8 mouse cellular contexts compared by ENCODE assay signal in the genomic region with DNA sequence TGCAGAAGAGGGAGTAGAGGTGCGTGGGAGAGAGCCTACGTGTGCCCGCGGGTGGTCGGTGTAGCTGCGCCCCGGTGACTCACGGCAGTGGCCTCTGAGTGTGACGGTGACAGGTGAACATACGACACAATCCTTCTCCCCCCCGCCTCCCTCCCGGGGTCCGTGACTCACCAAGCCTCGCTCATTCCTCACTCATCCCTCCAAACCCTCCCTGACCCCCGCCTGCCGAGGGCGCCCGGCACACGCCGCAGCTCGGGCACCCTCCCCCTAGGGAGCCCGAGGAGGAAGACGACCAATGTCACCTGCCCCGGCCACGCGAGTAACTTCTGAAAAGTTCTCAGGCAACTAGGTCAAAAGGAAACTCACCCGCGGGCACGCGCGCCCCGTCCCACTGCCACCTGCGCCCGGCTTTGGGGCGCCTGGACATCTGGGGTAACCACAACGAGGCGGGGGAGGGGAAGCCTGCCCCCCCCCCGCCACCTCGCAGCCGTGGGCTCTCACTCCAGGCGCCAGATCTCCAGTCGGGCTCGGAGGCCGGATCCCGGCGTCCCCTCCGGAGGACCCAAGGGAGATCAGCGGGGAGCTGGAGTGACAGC. TPM values are rescaled to one million over a fixed set of nuclear protein-coding genes. Genes with fewer than 3 reads are reported as not detected.
DNase-seq lines count a peak whose midpoint lies in the region; ATAC-seq lines count a peak whose summit lies in the region.

No protein-coding gene starts in this region.

- H3K27me3 ChIP-seq in forebrain, embryonic 14.5 days (replicated peaks; ENCODE audit: control insufficient read depth, insufficient read depth, low read length): 0 out of 2 replicates have a peak, but pooled peaks cover 4% of the 10 kb centered on the region
- peaks cover 34% of the 10 kb centered on the region for H3K27me3 ChIP-seq in hindbrain, embryonic 13.5 days
- H3K27me3 ChIP-seq in liver, embryonic 12.5 days (replicated peaks): peaks cover 46% of the 10 kb centered on the region

- H3K9me3 ChIP-seq in forebrain, embryonic 14.5 days (replicated peaks; ENCODE audit: control insufficient read depth, low read length): no peaks in the 10 kb centered on the region
- no peaks in the 10 kb centered on the region for H3K9me3 ChIP-seq in hindbrain, embryonic 13.5 days
- no peaks in the 10 kb centered on the region for H3K9me3 ChIP-seq in liver, embryonic 12.5 days (replicated peaks)

- peak; percentile 30 to 49 for DNase-seq in layer of hippocampus, postnatal 10 days (ENCODE audit: low spot score in 2 of 2)
- no peak for DNase-seq in layer of hippocampus, postnatal 14 days (ENCODE audit: low spot score in 2 of 2)
- DNase-seq in adrenal gland, postnatal 10 days: peak; percentile 77
- DNase-seq in forebrain, embryonic 14.5 days (ENCODE audit: low spot score): no peak
- DNase-seq in thymus, postnatal 36 days: peak; percentile 81 to 89

- no peak overlapping the region for H3K27ac ChIP-seq in forebrain, embryonic 14.5 days (ENCODE audit: low read depth, low read length)
- H3K27ac ChIP-seq in hindbrain, embryonic 13.5 days: 0 out of 2 replicates have a peak overlapping the region, but pooled peaks have one; percentile 40
- peak overlapping the region; percentile 84 for H3K27ac ChIP-seq in liver, embryonic 12.5 days

- under 1% methylated on average over 40 of the region's 48 CpGs for WGBS in forebrain, embryonic 14.5 days
- 1% methylated on average over 47 of the region's 48 CpGs for WGBS in hindbrain, embryonic 13.5 days
- WGBS in liver, embryonic 12.5 days (ENCODE audit: insufficient replicate concordance): under 1% methylated on average over 48 of the region's 48 CpGs

- H3K4me1 ChIP-seq in forebrain, embryonic 14.5 days (ENCODE audit: control insufficient read depth, insufficient read depth, low read length): peaks cover 25% of the 10 kb centered on the region
- peaks cover 53% of the 10 kb centered on the region for H3K4me1 ChIP-seq in hindbrain, embryonic 13.5 days (replicated peaks)
- peaks cover 66% of the 10 kb centered on the region for H3K4me1 ChIP-seq in liver, embryonic 12.5 days

- H3K4me2 ChIP-seq in forebrain, embryonic 14.5 days (ENCODE audit: low read length): peak overlapping the region; percentile 92
- peak overlapping the region; percentile 89 for H3K4me2 ChIP-seq in hindbrain, embryonic 13.5 days
- H3K4me2 ChIP-seq in liver, embryonic 12.5 days: peak overlapping the region; percentile 99

- peak overlapping the region; percentile 66 for H3K9ac ChIP-seq in forebrain, embryonic 14.5 days (ENCODE audit: low read length)
- peak overlapping the region; percentile 70 for H3K9ac ChIP-seq in hindbrain, embryonic 13.5 days
- H3K9ac ChIP-seq in liver, embryonic 12.5 days: peak overlapping the region; percentile 73

- H3K36me3 ChIP-seq in forebrain, embryonic 14.5 days (ENCODE audit: control insufficient read depth, insufficient read depth, low read length): no peaks in the 10 kb centered on the region
- no peaks in the 10 kb centered on the region for H3K36me3 ChIP-seq in hindbrain, embryonic 13.5 days
- no peaks in the 10 kb centered on the region for H3K36me3 ChIP-seq in liver, embryonic 12.5 days

- peak overlapping the region; percentile 52 for H3K4me3 ChIP-seq in forebrain, embryonic 14.5 days (ENCODE audit: low read depth, low read length)
- peak overlapping the region; percentile 59 for H3K4me3 ChIP-seq in hindbrain, embryonic 13.5 days
- H3K4me3 ChIP-seq in liver, embryonic 12.5 days: peak overlapping the region; percentile 69

- no peak for ATAC-seq in forebrain, embryonic 14.5 days
- ATAC-seq in hindbrain, embryonic 13.5 days (ENCODE audit: low FRiP score): no peak
- ATAC-seq in liver, embryonic 12.5 days: no peak
- peak; percentile 7; the same call in 1 of the 2 replicates for ATAC-seq in monocyte, adult 5-6 weeks (replicated peaks; ENCODE audit: insufficient number of reproducible peaks, low FRiP score, low TSS enrichment, poor library complexity, severe bottlenecking)

RNA-seq across cellular contexts. Expression of gene Csrnp1, which starts 1.4 kb away (rescaled TPM):
- 10 to 100 TPM in 1 of 2 experiments, 1 to 10 TPM in 1; 9.9 to 10.4 TPM for total RNA-seq in layer of hippocampus, postnatal 10 days (2021)
- 10 to 100 TPM in 1 of 2 experiments, 1 to 10 TPM in 1; 8.9 to 11.9 TPM for total RNA-seq in layer of hippocampus, postnatal 14 days (2021)
- 10 to 100 TPM; 11.9 to 24.0 TPM for total RNA-seq in adrenal gland, postnatal 10 days (2021)
- polyA plus RNA-seq in forebrain, embryonic 14.5 days (2014; fragmentation: Nextera tagmentation; extraction: Ambion mirVana): 1.1 and 1.4 TPM in 2 replicates
- polyA plus RNA-seq in hindbrain, embryonic 13.5 days (2015; fragmentation: Nextera tagmentation; extraction: Ambion mirVana): 1.2 and 1.7 TPM in 2 replicates
- 1.5 and 1.9 TPM in 2 replicates for polyA plus RNA-seq in liver, embryonic 12.5 days (2016; fragmentation: Nextera tagmentation; extraction: Ambion mirVana)
- 46.8 to 67.3 TPM (median 52.6 TPM) in 3 replicates for total RNA-seq in monocyte, adult 5-6 weeks (2017)

RNA-seq across cellular contexts. Expression of gene Xirp1, which starts 40.3 kb away (rescaled TPM):
- total RNA-seq in layer of hippocampus, postnatal 10 days (2021): under 1 TPM; 0.07 to 0.09 TPM
- under 1 TPM; 0.14 to 0.41 TPM for total RNA-seq in layer of hippocampus, postnatal 14 days (2021)
- 1 to 10 TPM; 3.1 to 7.4 TPM for total RNA-seq in adrenal gland, postnatal 10 days (2021)
- not detected in 2 replicates for polyA plus RNA-seq in forebrain, embryonic 14.5 days (2014; fragmentation: Nextera tagmentation; extraction: Ambion mirVana)
- 0.04 and 0.09 TPM in 2 replicates for polyA plus RNA-seq in hindbrain, embryonic 13.5 days (2015; fragmentation: Nextera tagmentation; extraction: Ambion mirVana)
- 0.02 and 0.07 TPM in 2 replicates for polyA plus RNA-seq in liver, embryonic 12.5 days (2016; fragmentation: Nextera tagmentation; extraction: Ambion mirVana)
- total RNA-seq in monocyte, adult 5-6 weeks (2017): 0.76 to 2.0 TPM (median 1.7 TPM) in 3 replicates

RNA-seq across cellular contexts. Expression of gene Ttc21a, which starts 45.6 kb away (rescaled TPM):
- total RNA-seq in layer of hippocampus, postnatal 10 days (2021): 1 to 10 TPM; 1.3 to 2.9 TPM
- 1 to 10 TPM; 1.1 to 2.6 TPM for total RNA-seq in layer of hippocampus, postnatal 14 days (2021)
- total RNA-seq in adrenal gland, postnatal 10 days (2021): under 1 TPM; 0.21 to 0.33 TPM
- polyA plus RNA-seq in forebrain, embryonic 14.5 days (2014; fragmentation: Nextera tagmentation; extraction: Ambion mirVana): 0.29 and 0.74 TPM in 2 replicates
- 0.65 and 1.2 TPM in 2 replicates for polyA plus RNA-seq in hindbrain, embryonic 13.5 days (2015; fragmentation: Nextera tagmentation; extraction: Ambion mirVana)
- polyA plus RNA-seq in liver, embryonic 12.5 days (2016; fragmentation: Nextera tagmentation; extraction: Ambion mirVana): 0.06 and 0.07 TPM in 2 replicates
- not detected in 3 replicates for total RNA-seq in monocyte, adult 5-6 weeks (2017)

RNA-seq across cellular contexts. Expression of gene Gorasp1, which starts 45.7 kb away (rescaled TPM):
- total RNA-seq in layer of hippocampus, postnatal 10 days (2021): 10 to 100 TPM; 28.9 to 31.2 TPM
- 10 to 100 TPM; 33.2 to 34.1 TPM for total RNA-seq in layer of hippocampus, postnatal 14 days (2021)
- 10 to 100 TPM; 18.9 to 25.7 TPM for total RNA-seq in adrenal gland, postnatal 10 days (2021)
- polyA plus RNA-seq in forebrain, embryonic 14.5 days (2014; fragmentation: Nextera tagmentation; extraction: Ambion mirVana): 23.7 and 34.1 TPM in 2 replicates
- 26.0 and 27.9 TPM in 2 replicates for polyA plus RNA-seq in hindbrain, embryonic 13.5 days (2015; fragmentation: Nextera tagmentation; extraction: Ambion mirVana)
- polyA plus RNA-seq in liver, embryonic 12.5 days (2016; fragmentation: Nextera tagmentation; extraction: Ambion mirVana): 14.9 and 15.9 TPM in 2 replicates
- 1.2 to 1.9 TPM (median 1.8 TPM) in 3 replicates for total RNA-seq in monocyte, adult 5-6 weeks (2017)

Comparison
In these comparisons a context has a peak if more than half of its experiments do, and no peak if none do; other contexts are left out.
1. DNase-seq: peak in layer of hippocampus, postnatal 10 days (2 of 2), adrenal gland, postnatal 10 days (single experiment) and thymus, postnatal 36 days (2 of 2); none in layer of hippocampus, postnatal 14 days (0 of 2) and forebrain, embryonic 14.5 days (single experiment).
2. Peak in every context shown above with its lines, with median percentiles within 50 percentile points of each other: H3K4me2 ChIP-seq, H3K4me3 ChIP-seq and H3K9ac ChIP-seq.